Mouse (Mus musculus) left cerebral cortex, postnatal 14 days (tissue): Measurements from ENCODE around the gene Adra2c. TPM values are rescaled to one million over a fixed set of nuclear protein-coding genes. Genes with fewer than 3 reads are reported as not detected.
A peak's percentile ranks its signal among the peaks of the same experiment; 100 is the strongest.

Experiments
- DNase-seq, 2 experiments: peaks; one replicate each; pipeline ENCODE4 v3.0.0; 2021 to 2022; ENCODE audit warnings: low spot score in 2 of 2, mixed read lengths in 1 of 2
- intact Hi-C: fragments of 180-260 bp; cut with DNase I; formaldehyde crosslinking; loops from one replicate; pipeline ENCODE4 v1.15.1; 2025
- long read RNA-seq, 2 experiments: library from polyadenylated mRNA; stranded (forward); transcript quantifications; one replicate each; pipeline ENCODE4 v2.0.0; 2021
- total RNA-seq, 2 experiments: library from RNA; stranded (reverse); gene quantifications; 2 replicates each; pipeline ENCODE4 v1.2.3; 2021

Adra2c gene
- total RNA-seq, result 10 to 100 TPM in 1 of 2 experiments, 1 to 10 TPM in 1; 9.8 to 13.4 TPM
- long read RNA-seq, experiment 1, transcript Adra2c-201 (1 exons, 3,445 nt), result major isoform, 34 of 35 reads
- long read RNA-seq, experiment 1, partial matches to known transcripts, result 0 of 35 reads
- long read RNA-seq, experiment 1, other reads (novel, unspliced or antisense), result 1 of 35 reads
- long read RNA-seq, experiment 2, transcript Adra2c-201 (1 exons, 3,445 nt), result major isoform, 33 of 33 reads
- long read RNA-seq, experiment 2, partial matches to known transcripts, result 0 of 33 reads
- long read RNA-seq, experiment 2, other reads (novel, unspliced or antisense), result 0 of 33 reads

DNA sequence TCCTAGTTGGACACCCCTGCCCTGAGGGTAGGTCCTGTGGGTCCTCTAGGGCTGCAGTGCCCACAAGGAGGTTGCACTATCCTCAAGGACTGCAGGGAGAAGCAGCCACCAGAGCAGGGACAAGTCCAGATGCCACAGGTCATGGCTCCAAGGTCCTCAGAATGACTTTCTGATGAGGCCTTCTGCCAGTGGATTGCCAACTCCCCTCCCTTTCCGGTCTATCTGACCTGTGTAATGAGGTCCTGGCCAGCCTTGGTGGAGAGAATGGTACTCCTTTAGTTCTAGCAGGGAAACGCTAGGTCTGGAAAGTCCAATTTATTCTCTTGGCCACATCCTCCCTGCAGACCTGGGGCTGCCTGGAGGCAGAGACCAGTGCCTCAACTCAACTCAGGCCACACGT lies at the start of gene Adra2c:
Gene Adra2c (plus strand): TSS at position 301 of the 400 bp plus-strand sequence.
- intact Hi-C loops, result loop anchor here (2.0 kb wide), 1 partner anchor 71 kb away; no protein-coding TSS in a partner anchor
- no peak for DNase-seq

DNA sequence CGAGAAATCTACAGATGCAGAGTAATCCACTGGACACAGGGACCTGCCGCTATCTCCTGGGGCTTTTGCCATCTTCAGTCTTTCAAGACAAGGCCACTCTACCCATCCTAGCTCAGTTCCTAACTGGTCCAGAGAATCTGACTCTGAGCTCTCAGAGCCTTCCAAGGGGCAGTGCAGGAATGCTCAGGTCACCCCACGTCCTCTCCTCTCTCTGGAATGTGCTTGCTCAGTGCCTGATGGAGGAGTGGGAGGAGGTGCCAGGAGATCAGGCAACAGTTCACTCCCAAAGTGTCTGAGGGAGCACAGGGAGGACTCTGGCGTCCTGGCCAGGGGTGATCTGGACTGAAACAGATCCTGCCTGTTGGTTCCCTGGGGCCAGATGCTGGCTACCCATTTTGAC lies 45.0 kb upstream of the Adra2c start:
- intact Hi-C loops, result no loop called here
- DNase-seq, result no peak

DNA sequence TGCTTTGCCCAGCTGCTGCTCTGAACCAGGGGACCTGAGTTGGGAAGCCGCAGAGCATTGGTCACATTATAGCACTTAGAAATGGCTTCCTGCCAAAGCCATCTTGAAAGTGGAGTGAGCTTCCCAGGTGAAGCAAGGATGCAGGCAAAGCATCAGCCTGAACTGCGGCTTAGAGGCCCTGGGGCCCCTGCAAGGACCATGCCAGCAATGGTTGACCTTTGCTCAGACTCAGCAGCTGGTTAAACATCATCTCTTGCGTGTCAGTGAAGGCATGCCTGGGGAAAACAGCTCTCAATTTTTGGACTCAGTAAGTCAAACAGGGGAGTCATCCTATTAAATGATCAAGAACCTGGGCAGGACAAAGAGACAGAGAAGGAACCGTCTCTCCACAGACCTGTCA lies 40.4 kb upstream of the Adra2c start:
- DNase-seq, result no peak
- intact Hi-C loops, result no loop called here

DNA sequence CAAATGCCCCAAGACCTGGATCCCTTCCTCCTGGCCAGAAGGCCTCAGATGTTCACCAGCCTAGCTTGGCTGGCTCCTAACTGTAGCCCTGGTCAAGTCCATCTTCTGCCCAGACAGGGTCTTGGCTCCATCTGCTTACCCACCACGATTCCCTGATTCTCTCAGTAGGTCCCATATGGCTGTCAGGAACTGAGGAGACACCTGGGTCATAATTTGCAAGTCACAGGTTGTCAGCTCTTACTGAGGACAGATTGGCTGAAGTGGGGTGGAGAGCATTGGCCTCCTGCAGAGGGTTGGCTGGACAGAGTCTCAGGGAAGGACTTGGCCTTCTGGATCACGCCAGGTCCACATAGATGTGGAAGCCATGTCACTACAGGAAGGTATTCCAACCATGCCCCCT lies 39.5 kb upstream of the Adra2c start:
- intact Hi-C loops, result no loop called here
- DNase-seq, result no peak

DNA sequence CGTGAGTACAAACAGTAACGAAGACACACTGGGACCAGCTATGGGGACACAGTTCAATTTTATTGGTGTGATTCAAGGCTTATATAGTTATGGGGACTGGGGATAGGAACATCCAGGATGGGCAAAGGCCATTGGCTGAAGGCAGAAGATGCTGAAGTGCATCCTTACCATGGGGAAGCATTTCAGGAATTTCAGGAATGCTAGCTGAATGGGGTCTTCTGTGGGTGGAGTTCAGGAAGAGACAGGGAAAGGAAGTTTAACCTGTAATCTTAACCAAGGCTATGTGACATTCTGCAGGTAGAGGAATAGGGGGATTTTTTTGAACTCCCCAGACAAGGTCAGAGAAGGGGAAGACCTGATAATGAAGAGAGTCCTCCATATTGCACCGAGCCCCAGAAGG lies 36.6 kb upstream of the Adra2c start:
- intact Hi-C loops, result no loop called here

DNA sequence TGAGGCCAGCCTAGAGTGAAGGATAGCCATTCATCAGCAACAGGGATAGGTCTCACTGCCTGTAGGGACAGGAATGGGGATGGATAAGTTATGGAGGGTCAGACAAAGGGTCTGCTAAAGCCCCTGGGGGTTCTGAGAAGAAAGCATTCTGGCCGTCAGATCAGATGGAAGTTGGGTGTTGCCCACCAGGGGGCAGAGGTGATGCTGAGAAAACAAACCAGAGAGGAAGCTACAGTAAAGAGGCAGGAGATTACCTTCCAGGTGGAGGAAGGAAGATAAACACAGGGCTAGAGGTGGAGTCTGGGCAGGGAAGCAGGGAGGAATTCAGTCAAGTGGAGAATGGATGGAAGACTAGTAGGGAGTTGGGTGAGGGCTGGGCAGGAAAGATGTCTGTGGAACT lies 33.9 kb upstream of the Adra2c start:
- intact Hi-C loops, result no loop called here
- peak in 1 of 2 experiments; percentile 23 for DNase-seq

More for the DNA sequence above, 36.6 kb upstream of the Adra2c start:
- no peak for DNase-seq

DNA sequence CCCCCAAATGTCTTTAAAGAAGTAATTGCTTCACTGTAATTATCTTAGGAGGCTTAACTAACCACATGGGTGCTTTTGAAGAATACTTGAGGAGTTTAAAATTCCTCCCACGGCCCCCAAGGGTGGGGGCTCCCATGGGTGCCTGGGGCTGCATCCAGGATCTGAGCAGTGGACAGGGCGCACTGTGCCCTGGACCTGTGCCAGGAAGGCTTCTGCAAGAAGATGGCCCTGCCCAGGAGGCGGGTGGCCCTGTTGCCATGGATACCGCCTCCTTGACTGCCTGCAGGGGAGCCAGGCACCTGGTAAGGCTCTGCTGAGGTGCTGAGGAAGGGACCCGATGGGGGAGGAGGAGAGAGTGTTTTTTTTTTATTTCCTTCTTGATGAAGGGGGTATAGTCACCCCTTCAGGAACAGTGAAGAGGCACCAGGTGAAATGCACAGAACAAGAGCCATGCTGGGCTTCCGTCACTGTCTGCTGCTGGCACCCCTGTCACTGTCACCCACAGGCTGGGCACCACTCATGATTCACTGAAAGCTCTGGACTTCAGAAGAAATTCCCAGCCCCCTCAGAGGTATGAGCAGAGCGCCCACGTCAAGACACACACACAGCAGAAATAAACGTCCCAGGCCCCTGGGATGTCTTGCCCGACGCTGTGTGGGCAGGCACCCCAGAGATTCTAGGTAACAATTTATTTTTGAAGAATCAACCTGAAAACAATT lies 32.4 kb upstream of the Adra2c start:
- peak; percentile 57 to 73 for DNase-seq
- intact Hi-C loops, result no loop called here

DNA sequence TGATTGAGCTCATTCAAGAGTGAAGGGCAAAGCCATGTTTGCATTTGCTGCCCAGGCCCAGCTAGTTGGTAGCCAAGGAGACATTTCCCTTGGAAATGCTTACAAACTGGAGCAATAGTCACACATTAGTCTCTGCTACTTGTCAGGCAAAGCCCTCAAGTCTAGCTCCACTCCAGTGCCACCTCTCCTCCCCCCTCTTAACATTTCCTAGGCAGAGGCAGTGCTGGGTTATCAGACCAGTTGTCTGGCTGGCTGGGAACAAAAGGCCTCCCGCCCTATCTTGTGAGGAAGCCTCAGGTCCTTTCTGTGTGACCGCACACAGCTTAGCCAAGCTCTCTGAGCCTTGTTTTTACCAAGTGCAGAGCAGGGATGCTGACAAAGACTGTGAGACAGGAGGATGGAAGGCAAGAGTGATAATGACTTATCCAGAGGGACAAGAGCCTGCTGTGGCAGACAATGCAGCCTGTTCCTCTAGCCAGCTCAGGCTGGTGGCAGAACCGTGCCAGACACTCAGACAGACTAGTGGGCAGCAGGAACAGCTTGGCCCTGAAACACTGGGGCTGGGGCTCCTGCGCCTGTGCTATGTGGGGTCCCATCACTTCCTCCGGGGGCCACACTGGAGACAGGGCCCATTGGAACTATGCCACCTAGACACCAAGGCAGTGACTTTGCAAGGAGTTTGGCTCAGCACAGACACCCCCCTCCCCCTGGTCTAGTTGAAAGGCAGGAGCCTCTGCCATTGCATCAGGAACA lies 23.0 kb upstream of the Adra2c start:
- intact Hi-C loops, result no loop called here

DNA sequence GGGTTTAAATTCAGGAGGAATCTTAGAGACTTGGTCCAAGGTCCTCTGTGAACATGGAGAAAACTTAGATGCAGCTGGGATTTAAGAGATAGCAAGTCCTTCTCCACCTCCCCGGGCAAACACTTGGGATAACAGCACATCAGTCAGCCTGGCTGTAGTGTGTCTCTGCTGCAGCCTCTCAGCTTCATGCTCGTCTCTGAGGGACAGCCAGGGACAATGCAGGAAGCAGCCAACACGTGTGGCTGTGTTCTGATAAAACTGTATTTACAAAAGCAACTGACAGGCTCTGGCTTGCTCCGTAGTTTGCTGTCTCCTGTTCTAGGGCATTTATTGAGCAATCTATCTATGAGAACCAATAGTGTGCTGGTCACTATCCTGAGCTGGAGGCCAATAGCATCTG lies 14.4 kb upstream of the Adra2c start:
- DNase-seq, result no peak
- intact Hi-C loops, result no loop called here

More for the DNA sequence above, 23.0 kb upstream of the Adra2c start:
- DNase-seq, result no peak

DNA sequence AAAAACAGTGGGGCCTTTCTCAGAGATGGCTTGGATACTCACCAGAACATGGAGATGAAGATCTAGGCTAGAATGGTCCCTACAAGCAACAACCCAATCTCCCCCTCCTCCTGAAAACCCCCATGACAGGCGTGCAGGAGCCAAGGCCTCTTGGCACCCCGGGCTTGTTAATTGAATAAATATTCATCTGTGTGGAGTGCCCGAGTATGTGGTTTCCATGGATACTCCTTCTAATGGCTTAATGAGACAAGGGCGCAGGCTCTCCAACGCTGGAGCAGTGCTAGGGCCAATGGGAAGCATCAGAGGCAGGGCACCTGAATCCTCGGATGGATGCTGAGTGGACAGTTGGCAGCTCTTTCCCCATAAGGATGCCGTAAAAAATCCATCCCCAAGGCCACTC lies 10.6 kb upstream of the Adra2c start:
- peak in 1 of 2 experiments; percentile 26 for DNase-seq
- intact Hi-C loops, result no loop called here

DNA sequence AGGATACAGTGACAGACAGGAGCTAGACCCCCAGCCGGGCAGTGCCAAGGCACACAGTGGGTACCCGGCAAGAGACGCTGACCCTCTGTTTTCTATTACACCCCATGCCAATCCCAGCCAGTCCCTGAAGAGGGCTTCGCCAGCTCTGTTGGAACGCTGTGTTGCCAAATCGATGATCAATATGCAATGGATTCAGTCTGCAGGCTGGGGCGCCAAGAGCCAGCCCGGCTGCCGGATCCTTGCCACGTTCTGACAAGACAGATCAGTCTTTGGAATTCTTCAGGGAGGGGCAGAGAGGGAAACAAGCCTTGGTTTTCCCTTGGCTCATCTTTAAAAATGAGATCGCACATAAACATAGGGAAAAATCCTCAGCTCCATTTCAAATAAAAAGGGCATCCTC lies 2.8 kb upstream of the Adra2c start:
- no peak for DNase-seq
- intact Hi-C loops, result no loop called here

DNA sequence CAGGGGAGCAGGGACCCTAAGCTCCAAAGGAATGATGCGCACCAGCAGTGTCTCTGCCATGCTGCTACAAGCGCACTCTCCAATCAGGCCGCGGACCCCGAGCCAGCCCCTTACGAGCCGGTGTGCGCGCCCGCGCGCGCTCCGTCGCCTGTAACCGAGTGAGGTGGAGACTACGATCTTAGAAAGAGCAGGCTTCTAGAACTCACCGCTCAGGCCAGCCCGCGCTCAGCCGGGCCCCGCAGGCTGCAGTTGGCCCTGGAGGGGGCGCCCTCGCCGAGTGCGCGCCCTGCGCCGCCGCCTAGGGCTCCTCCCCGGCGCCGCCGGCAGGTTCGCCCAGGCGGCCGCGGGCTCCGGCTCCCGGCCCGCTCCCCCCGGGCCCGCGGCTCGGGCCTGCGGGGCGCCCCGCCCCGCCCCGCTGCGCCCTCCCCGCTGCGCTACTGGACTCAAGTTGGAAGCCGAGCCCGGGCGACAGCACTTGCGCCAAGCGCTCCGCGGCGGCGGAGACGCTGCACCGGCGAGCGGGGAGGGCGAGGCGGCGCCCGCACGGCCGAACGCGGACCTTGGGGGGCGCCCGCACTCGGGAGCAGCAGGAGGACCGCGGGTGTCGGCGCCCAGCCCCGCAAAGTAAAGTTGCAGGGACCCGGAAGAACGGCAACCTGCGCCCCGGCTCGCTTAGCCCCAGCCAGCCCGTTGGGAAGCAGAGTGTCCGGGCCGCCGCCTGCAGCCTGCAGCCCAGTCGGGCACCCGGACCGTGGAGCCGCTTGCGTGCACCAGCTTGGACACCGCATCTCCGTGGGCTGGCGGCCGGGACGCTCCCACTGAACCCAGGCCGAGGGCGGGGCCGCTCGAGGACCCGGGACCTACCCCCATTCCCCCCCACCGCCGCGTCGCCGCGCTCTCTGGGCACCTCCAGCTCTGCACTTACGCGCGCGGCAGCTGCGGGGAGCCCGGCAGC lies 899 bp downstream of the Adra2c start:
- peak; percentile 42 to 55 for DNase-seq
- intact Hi-C loops, result loop anchor here (2.0 kb wide), 1 partner anchor 70 kb away; no protein-coding TSS in a partner anchor

DNA sequence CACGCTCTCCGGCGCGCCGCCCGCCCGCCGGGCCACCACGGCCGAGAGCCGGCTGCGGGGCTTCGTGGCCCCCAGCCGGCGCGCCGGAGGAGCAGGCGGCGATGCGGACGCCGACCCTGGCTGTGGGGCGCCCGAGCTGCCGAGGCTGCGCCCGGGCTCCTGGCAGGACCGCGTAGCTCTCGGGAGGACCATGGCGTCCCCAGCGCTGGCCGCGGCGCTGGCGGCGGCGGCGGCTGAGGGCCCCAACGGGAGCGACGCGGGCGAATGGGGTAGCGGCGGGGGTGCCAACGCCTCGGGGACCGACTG lies 1.5 kb downstream of the Adra2c start:
- intact Hi-C loops, result loop anchor here (2.0 kb wide), 1 partner anchor 69 kb away; no protein-coding TSS in a partner anchor
- DNase-seq, result no peak

DNA sequence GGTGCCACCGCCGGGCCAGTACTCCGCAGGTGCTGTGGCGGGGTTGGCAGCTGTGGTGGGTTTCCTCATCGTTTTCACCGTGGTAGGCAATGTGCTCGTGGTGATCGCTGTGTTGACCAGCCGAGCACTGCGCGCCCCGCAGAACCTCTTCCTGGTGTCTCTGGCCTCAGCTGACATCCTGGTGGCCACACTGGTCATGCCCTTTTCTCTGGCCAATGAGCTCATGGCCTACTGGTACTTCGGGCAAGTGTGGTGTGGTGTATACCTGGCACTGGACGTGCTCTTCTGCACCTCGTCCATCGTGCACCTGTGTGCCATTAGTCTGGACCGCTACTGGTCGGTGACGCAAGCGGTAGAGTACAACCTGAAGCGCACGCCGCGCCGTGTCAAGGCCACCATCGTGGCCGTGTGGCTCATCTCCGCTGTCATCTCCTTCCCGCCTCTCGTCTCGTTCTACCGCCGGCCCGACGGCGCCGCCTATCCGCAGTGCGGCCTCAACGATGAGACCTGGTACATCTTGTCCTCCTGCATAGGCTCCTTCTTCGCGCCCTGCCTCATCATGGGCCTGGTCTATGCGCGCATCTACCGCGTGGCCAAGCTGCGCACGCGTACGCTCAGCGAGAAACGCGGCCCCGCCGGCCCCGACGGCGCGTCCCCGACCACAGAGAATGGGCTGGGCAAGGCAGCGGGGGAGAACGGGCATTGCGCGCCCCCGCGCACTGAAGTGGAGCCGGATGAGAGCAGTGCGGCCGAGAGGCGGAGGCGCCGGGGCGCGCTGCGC lies 2.1 kb downstream of the Adra2c start:
- DNase-seq, result peak; percentile 43 to 56
- intact Hi-C loops, result no loop called here

DNA sequence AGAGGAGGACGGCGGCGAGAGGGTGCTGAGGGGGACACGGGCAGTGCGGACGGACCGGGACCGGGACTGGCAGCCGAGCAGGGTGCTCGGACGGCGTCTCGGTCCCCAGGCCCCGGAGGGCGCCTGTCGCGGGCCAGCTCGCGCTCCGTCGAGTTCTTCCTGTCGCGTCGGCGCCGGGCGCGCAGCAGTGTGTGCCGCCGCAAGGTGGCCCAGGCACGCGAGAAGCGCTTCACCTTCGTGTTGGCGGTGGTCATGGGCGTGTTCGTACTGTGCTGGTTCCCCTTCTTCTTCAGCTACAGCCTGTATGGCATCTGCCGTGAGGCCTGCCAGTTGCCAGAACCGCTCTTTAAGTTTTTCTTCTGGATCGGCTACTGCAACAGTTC lies 2.7 kb downstream of the Adra2c start:
- intact Hi-C loops, result no loop called here

DNA sequence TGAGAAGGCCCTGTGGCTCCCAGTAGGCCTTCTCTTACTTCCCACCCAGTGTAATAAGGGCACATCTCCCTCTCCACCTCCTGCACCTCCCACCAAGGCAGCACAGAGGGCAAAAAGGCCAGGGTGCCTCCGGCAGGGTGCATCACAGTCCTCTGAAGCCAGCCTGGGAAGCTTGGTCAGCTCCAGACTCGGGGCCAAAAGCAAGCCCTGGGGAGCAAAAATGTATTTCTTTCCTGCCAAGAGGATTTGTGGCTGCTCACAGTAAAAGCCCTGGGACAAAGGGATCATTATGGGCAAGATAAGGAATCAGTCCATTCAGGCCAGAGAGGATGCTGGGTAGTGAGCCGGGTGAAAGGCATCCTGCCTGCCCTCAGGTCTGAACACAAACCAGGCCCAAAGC lies 7.2 kb downstream of the Adra2c start:
- no peak for DNase-seq
- intact Hi-C loops, result no loop called here

More for the DNA sequence above, 2.7 kb downstream of the Adra2c start:
- DNase-seq, result peak; percentile 7 to 8

DNA sequence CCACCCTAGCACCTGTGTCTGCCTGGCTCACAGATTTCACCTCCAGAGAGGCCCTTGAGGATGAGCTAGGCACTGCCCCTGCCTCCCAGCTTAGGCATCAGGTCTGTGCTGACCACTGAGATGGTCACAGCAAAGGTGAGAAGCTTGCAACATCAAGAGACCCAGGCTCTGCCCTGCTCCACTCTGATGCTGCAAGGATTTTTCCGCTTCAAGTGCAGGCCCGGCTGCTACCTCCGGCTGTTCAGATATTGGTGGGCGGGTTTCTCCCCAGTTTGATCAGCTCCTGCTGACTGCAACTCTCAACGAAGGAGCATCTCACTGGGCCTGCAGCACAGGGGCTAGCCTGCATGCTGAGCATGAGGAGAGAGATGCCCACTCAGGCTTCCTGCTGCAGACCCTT lies 8.1 kb downstream of the Adra2c start:
- no peak for DNase-seq
- intact Hi-C loops, result no loop called here

DNA sequence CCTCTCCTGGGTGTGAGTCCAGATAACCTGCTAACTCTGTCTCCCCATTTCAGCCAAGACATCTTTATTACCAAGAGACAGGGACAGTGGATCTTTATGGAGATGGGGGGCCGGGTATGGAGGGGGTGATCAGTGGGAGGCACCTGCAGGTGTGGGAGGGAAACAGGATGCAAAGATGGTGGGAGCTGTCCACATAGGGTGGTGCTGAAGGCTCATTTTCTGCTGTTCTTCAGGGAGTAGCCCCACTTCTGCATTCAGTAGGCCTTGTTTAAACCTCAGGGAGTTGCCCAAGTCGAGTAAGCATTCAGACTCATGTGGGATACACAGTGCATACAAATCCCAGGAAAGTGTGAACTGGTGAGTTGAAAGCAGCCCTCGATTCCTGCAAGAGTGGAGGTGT lies 21.5 kb downstream of the Adra2c start:
- intact Hi-C loops, result no loop called here
- no peak for DNase-seq

DNA sequence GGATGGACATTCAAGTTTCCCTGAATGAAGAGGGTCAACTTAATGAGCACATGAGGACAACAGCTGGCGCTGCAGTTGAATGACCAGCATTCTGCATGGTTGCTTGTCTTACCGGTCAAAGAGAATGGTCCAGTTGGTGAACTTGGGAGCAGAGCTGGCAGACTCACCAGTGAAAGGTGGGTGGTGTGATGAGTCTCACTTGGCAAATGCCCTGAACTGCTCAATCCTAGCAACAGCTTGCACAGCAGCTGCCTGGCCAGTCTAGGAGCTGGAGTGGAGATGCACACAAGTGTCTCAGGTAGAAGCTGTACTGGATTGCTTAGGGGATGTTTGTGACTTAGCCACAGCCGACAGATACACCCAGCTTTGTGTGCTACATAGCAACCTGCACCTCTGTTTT lies 26.1 kb downstream of the Adra2c start:
- intact Hi-C loops, result no loop called here
- DNase-seq, result no peak
